9 mouse cellular contexts compared by ENCODE assay signal in the genomic region with DNA sequence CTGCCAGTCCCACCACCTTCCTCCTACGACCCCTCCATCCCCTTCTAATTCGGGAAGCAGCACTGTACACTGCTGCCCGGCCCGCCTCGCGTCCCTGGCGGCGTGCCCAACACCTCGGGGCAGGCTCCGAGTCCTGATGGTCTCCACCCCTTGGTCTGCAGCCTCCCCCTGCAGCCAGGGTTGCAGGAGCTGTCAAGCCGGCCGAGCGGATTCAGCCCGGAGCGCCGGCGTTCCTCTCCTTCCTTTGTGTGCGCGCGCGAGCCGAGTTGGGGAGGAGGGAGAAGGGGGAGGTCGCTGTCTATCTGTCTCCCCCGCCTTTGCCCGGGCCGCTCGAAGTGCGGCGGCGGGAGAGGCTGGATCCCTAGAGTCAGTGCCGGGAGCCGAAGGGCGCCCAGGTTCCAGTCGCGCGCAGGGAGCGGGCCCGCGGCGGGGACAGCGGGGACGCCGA. TPM values are rescaled to one million over a fixed set of nuclear protein-coding genes. Genes with fewer than 3 reads are reported as not detected.
DNase-seq lines count a peak whose midpoint lies in the region; ATAC-seq and TF ChIP-seq lines count a peak whose summit lies in the region.
"Had no signal": no experiment of that assay in that cellular context is flagged by ENCODE, and none has a peak within 500 bp of the region (broad histone marks: within the 10 kb centered on the region; RNA-seq: fewer than 3 reads in every experiment).

A gene (plus strand): TSS at position 198 of the 448 bp plus-strand sequence.

- peak; percentile 54 for DNase-seq in CD4-positive, CD25-positive, alpha-beta regulatory T cell, adult 2 months (ENCODE audit: low read depth, low spot score)
- DNase-seq in brain, adult 2 months (ENCODE audit: low read depth, low spot score): peak; percentile 84
- peak; percentile 86 for DNase-seq in forebrain, embryonic 14.5 days (ENCODE audit: low spot score)
- peak; percentile 67 to 76 for DNase-seq in heart, postnatal 14 days
- DNase-seq in kidney, postnatal 36 days: peak; percentile 73 to 84
- peak; percentile 63 for DNase-seq in liver, postnatal 0 days
- peak; percentile 41 for DNase-seq in thymus, postnatal 14 days

- no peak for TF ChIP-seq EP300 in liver, postnatal 0 days (IDR thresholded peaks at IDR 0.05; ENCODE audit: low read depth)

- H3K9me3 ChIP-seq in forebrain, embryonic 14.5 days (replicated peaks; ENCODE audit: control insufficient read depth, low read length): no peaks in the 10 kb centered on the region
- no peaks in the 10 kb centered on the region for H3K9me3 ChIP-seq in liver, postnatal 0 days (ENCODE audit: low read length)
- H3K9me3 ChIP-seq in neural tube, embryonic 13.5 days: no peaks in the 10 kb centered on the region

- H3K27ac ChIP-seq in forebrain, embryonic 14.5 days (ENCODE audit: low read depth, low read length): peak within 1 kb of the TSS; percentile 99
- peak within 1 kb of the TSS; percentile 82 for H3K27ac ChIP-seq in liver, postnatal 0 days (ENCODE audit: low read depth)
- peak within 1 kb of the TSS; percentile 98 for H3K27ac ChIP-seq in neural tube, embryonic 13.5 days (replicated peaks)

- WGBS in forebrain, embryonic 14.5 days: 0% methylated on average over 38 of the region's 43 CpGs
- under 1% methylated on average over 36 of the region's 43 CpGs for WGBS in liver, postnatal 0 days (ENCODE audit: insufficient replicate concordance)
- WGBS in neural tube, embryonic 13.5 days: under 1% methylated on average over 37 of the region's 43 CpGs

- ATAC-seq in forebrain, embryonic 14.5 days: peak; percentile 87
- ATAC-seq in liver, postnatal 0 days: peak; percentile 52
- peak; percentile 73 for ATAC-seq in neural tube, embryonic 13.5 days (ENCODE audit: low read depth)

- intact Hi-C loops in heart, postnatal 14 days (cut with DNase I): no loop called here

- no peaks in the 10 kb centered on the region for H3K36me3 ChIP-seq in forebrain, embryonic 14.5 days (ENCODE audit: control insufficient read depth, insufficient read depth, low read length)
- no peaks in the 10 kb centered on the region for H3K36me3 ChIP-seq in liver, postnatal 0 days (replicated peaks; ENCODE audit: insufficient read depth, low read length)
- H3K36me3 ChIP-seq in neural tube, embryonic 13.5 days: no peaks in the 10 kb centered on the region

- peak within 1 kb of the TSS; percentile 98 for H3K9ac ChIP-seq in forebrain, embryonic 14.5 days (ENCODE audit: low read length)
- H3K9ac ChIP-seq in liver, postnatal 0 days (replicated peaks): peak within 1 kb of the TSS; percentile 74
- H3K9ac ChIP-seq in neural tube, embryonic 13.5 days: peak within 1 kb of the TSS; percentile 94

- peak within 1 kb of the TSS; percentile 81 for H3K4me2 ChIP-seq in forebrain, embryonic 14.5 days (ENCODE audit: low read length)
- H3K4me2 ChIP-seq in liver, postnatal 0 days (ENCODE audit: low read depth, low read length): peak within 1 kb of the TSS; percentile 90
- peak within 1 kb of the TSS; percentile 78 for H3K4me2 ChIP-seq in neural tube, embryonic 13.5 days

- TF ChIP-seq CTCF in liver, postnatal 0 days (IDR thresholded peaks at IDR 0.05; ENCODE audit: low read depth): no peak

- 0 out of 2 replicates have a peak, but pooled peaks cover 2% of the 10 kb centered on the region for H3K27me3 ChIP-seq in forebrain, embryonic 14.5 days (replicated peaks; ENCODE audit: control insufficient read depth, insufficient read depth, low read length)
- H3K27me3 ChIP-seq in liver, postnatal 0 days (ENCODE audit: insufficient read depth, low read length): peaks cover 11% of the 10 kb centered on the region; the same call in 1 of the 2 replicates
- peaks cover 40% of the 10 kb centered on the region for H3K27me3 ChIP-seq in neural tube, embryonic 13.5 days

- H3K4me1 ChIP-seq in forebrain, embryonic 14.5 days (ENCODE audit: control insufficient read depth, insufficient read depth, low read length): peaks cover 20% of the 10 kb centered on the region
- H3K4me1 ChIP-seq in liver, postnatal 0 days (ENCODE audit: insufficient read depth): peaks cover 11% of the 10 kb centered on the region; the same call in 1 of the 2 replicates
- H3K4me1 ChIP-seq in neural tube, embryonic 13.5 days (replicated peaks): peaks cover 43% of the 10 kb centered on the region

- peak within 1 kb of the TSS; percentile 77 for H3K4me3 ChIP-seq in forebrain, embryonic 14.5 days (ENCODE audit: low read depth, low read length)
- H3K4me3 ChIP-seq in liver, postnatal 0 days (ENCODE audit: low read depth, low read length): peak within 1 kb of the TSS; percentile 64
- H3K4me3 ChIP-seq in neural tube, embryonic 13.5 days: peak within 1 kb of the TSS; percentile 67

RNA-seq across cellular contexts. Expression of the gene that starts here (rescaled TPM):
- 43.6 and 45.9 TPM in 2 replicates for polyA plus RNA-seq in forebrain, embryonic 14.5 days (2014; fragmentation: Nextera tagmentation; extraction: Ambion mirVana)
- 1 to 10 TPM; 3.7 to 4.3 TPM for total RNA-seq in heart, postnatal 14 days (2021)
- 10.8 and 12.4 TPM in 2 replicates for polyA plus RNA-seq in liver, postnatal 0 days (2015; fragmentation: Nextera tagmentation; extraction: Ambion mirVana)
- 19.3 and 20.6 TPM in 2 replicates for polyA plus RNA-seq in neural tube, embryonic 13.5 days (2015; fragmentation: Nextera tagmentation; extraction: Ambion mirVana)
- total RNA-seq: MEL had no signal

Comparison
In these comparisons a context has a peak if more than half of its experiments do, and no peak if none do; other contexts are left out.
1. Peak in every context shown above with its lines: DNase-seq, ATAC-seq, H3K4me3 ChIP-seq and H3K27ac ChIP-seq.